Mouse (Mus musculus): Measurements from ENCODE around the gene Mst1. TPM values are rescaled to one million over a fixed set of nuclear protein-coding genes. Genes with fewer than 3 reads are reported as not detected.

Mst1 gene
- polyA plus RNA-seq, 1 experiment from 2014 or later = not detected

DNA sequence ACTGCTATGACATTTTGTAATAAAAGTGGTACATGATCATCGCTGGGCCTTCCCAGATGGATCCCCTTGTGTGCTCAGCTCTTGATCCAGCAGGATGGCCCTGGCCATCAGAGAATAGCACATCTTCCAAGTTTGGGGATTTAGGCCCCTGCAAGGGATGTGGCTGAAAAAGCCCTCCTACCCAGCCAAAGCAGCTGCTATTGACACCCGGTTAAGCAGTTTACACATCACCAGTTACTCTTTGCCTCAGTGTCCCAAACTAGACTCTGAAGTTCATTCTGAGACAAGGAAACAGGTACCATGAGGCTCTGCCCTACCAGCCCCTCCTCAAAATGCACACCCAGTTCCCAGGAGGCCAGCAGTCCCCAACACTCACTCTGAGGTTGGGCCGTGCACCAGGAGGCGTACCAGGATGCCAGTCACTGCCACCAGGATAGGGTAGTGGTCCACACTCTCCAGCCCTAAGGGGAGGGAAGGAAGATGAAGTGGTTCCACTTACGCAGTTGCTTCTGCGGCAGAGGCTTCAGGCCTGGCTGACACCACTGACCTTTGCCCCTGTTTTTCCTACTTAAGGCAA lies 24.5 kb upstream of the Mst1 start:
- no peak overlapping the region for H3K4me2 ChIP-seq (ENCODE audit: low read length)
- H3K9me3 ChIP-seq (ENCODE audit: control insufficient read depth, low read length) = no peaks in the 10 kb centered on the region
- H3K4me1 ChIP-seq (ENCODE audit: control insufficient read depth, insufficient read depth, low read length) = no peaks in the 10 kb centered on the region
- H3K27ac ChIP-seq (replicated peaks; ENCODE audit: low read depth, low read length) = no peak overlapping the region
- no peak overlapping the region for H3K4me3 ChIP-seq (replicated peaks; ENCODE audit: low read depth, low read length)
- H3K27me3 ChIP-seq (ENCODE audit: control insufficient read depth, insufficient read depth, low read length) = no peaks in the 10 kb centered on the region
- no peak for DNase-seq
- no peak overlapping the region for H3K9ac ChIP-seq (replicated peaks; ENCODE audit: low read length)
- no peak for ATAC-seq (ENCODE audit: low FRiP score, low TSS enrichment)
- 93% methylated on average over 6 of the region's 6 CpGs for WGBS
- H3K36me3 ChIP-seq (ENCODE audit: control insufficient read depth, insufficient read depth, low read length) = peaks cover 82% of the 10 kb centered on the region

DNA sequence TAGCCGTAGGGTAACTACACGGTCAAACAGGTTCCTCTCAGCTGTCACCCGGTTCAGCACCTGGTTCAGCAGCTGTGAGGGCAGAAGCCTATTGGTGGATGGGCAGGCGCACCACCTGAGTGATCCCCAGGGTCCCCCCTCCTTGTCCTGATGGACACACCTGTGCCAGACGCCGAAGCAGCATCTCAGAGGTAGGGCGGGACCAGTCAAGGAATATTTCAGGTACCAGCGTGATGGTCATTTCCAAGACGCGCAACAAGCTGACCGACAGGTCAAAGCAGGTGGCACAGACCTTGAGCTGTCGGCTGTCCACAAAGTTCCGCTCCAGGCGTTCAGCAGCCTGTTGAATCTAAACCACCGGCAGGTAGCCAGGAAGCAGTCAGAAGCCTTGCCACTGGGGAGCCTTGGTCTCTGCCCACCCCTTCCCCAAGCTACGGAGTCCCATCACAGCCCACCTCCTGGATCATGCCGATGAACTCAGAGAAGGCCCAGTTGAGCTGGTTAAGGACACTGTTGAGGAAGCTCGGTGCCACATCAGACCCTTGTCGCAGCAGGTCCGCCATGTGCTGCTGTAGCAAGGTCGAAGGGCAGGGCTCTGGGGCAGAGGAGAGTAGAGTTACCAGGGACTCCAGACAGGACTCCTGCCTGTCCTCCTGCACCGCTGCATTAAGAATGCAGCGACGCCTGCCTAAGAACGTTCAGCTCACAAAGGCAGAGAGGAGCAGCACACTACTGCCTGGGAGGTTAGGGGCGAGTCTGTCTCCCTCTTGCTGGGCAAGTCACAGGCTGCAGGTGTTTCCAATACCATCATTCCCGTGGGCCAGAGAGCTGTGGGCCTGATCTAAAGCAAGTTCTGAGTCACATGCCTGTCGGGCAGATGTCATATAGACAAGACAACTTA lies 23.6 kb upstream of the Mst1 start:
- WGBS = 80% methylated on average over 28 of the region's 28 CpGs
- Histone ChIP-seq H3K4me1 (ENCODE audit: control insufficient read depth, insufficient read depth, low read length) (no peaks in the 10 kb centered on the region), H3K27me3 (ENCODE audit: control insufficient read depth, insufficient read depth, low read length) (no peaks in the 10 kb centered on the region), H3K9me3 (ENCODE audit: control insufficient read depth, low read length) (no peaks in the 10 kb centered on the region), H3K36me3 (ENCODE audit: control insufficient read depth, insufficient read depth, low read length) (peaks cover 81% of the 10 kb centered on the region), H3K4me3 (replicated peaks; ENCODE audit: low read depth, low read length) (no peak overlapping the region), H3K27ac (replicated peaks; ENCODE audit: low read depth, low read length) (no peak overlapping the region), H3K9ac (replicated peaks; ENCODE audit: low read length) (no peak overlapping the region), H3K4me2 (ENCODE audit: low read length) (no peak overlapping the region)
- no peak for ATAC-seq (ENCODE audit: low FRiP score, low TSS enrichment)
- no peak for DNase-seq

DNA sequence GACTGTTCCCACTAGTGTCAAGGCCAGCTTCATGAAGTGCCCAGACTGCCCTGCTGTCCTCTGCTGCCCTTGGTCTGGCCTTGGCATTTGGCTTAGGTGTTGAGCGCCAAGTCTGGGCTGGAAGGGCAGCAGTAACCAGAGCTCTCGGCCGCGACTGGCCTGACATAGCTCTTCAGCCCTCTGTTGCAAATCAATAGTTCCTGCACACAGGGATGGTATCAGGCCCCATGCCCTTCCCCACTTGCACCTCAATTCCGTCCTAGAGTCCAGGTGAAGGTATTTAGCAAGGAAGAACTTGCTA lies 23.0 kb upstream of the Mst1 start:
- peaks cover 81% of the 10 kb centered on the region for H3K36me3 ChIP-seq (ENCODE audit: control insufficient read depth, insufficient read depth, low read length)
- H3K27me3 ChIP-seq (ENCODE audit: control insufficient read depth, insufficient read depth, low read length) = no peaks in the 10 kb centered on the region
- WGBS = 91% methylated on average over 5 of the region's 5 CpGs

DNA sequence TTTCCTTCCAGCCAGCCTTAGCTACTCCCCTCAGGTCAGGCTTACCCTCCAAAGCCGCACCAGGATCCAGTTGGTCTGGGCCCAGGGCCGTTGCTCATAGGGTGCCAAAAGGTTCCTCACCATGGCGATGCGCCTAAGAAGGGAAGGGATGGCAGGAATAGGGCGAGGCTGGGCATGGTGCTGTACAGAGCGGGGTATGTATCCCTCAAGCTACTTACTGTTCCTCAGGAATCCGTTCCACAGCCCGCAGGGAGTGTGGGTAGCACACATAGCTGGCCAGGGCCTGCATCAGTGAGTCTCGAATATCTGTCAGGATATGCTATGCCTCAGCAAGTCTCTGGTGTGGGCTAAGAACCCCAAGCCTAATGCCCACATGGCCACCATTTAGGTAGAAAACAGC lies 21.9 kb upstream of the Mst1 start:
- peaks cover 91% of the 10 kb centered on the region for H3K36me3 ChIP-seq (ENCODE audit: control insufficient read depth, insufficient read depth, low read length)
- no peak for DNase-seq
- H3K27ac ChIP-seq (replicated peaks; ENCODE audit: low read depth, low read length) = no peak overlapping the region

More for the DNA sequence above, 23.0 kb upstream of the Mst1 start:
- no peak for DNase-seq
- no peak overlapping the region for H3K4me3 ChIP-seq (replicated peaks; ENCODE audit: low read depth, low read length)
- ATAC-seq (ENCODE audit: low FRiP score, low TSS enrichment) = no peak
- H3K27ac ChIP-seq (replicated peaks; ENCODE audit: low read depth, low read length) = no peak overlapping the region
- H3K4me1 ChIP-seq (ENCODE audit: control insufficient read depth, insufficient read depth, low read length) = no peaks in the 10 kb centered on the region
- no peaks in the 10 kb centered on the region for H3K9me3 ChIP-seq (ENCODE audit: control insufficient read depth, low read length)
- H3K4me2 ChIP-seq (ENCODE audit: low read length) = no peak overlapping the region
- H3K9ac ChIP-seq (replicated peaks; ENCODE audit: low read length) = no peak overlapping the region

DNA sequence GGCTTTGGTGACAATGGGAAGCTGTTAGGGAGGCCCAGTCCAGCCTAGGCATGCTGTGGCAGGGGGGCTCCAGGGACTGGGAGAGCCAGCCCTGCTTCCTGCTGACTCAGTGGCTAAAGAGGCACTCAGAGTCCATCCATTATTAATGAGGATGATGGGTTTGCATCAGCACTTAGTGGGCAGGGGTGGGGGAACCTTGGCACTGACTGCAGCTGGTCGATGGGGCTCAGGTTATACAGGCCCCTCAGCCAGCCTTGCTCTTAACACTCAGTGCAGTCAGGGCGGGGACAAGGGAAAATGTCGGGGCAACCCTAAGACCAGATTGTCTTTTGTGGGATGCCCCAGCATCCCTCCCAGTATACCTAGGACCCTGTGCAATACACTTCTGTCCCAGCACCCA lies 18.1 kb upstream of the Mst1 start:
- H3K4me2 ChIP-seq (ENCODE audit: low read length) = no peak overlapping the region
- H3K36me3 ChIP-seq (ENCODE audit: control insufficient read depth, insufficient read depth, low read length) = peaks cover 70% of the 10 kb centered on the region
- WGBS = 77% methylated on average over 3 of the region's 3 CpGs
- H3K27ac ChIP-seq (replicated peaks; ENCODE audit: low read depth, low read length) = no peak overlapping the region
- H3K9ac ChIP-seq (replicated peaks; ENCODE audit: low read length) = no peak overlapping the region
- no peaks in the 10 kb centered on the region for H3K27me3 ChIP-seq (ENCODE audit: control insufficient read depth, insufficient read depth, low read length)
- no peaks in the 10 kb centered on the region for H3K9me3 ChIP-seq (ENCODE audit: control insufficient read depth, low read length)
- no peak overlapping the region for H3K4me3 ChIP-seq (replicated peaks; ENCODE audit: low read depth, low read length)
- DNase-seq (no peak), ATAC-seq (ENCODE audit: low FRiP score, low TSS enrichment) (no peak)
- H3K4me1 ChIP-seq (ENCODE audit: control insufficient read depth, insufficient read depth, low read length) = no peaks in the 10 kb centered on the region

More for the DNA sequence above, 21.9 kb upstream of the Mst1 start:
- Histone ChIP-seq H3K27me3 (ENCODE audit: control insufficient read depth, insufficient read depth, low read length) (no peaks in the 10 kb centered on the region), H3K4me3 (replicated peaks; ENCODE audit: low read depth, low read length) (no peak overlapping the region), H3K9ac (replicated peaks; ENCODE audit: low read length) (no peak overlapping the region), H3K4me1 (ENCODE audit: control insufficient read depth, insufficient read depth, low read length) (no peaks in the 10 kb centered on the region), H3K9me3 (ENCODE audit: control insufficient read depth, low read length) (no peaks in the 10 kb centered on the region), H3K4me2 (ENCODE audit: low read length) (no peak overlapping the region)
- no peak for ATAC-seq (ENCODE audit: low FRiP score, low TSS enrichment)
- 98% methylated on average over 9 of the region's 9 CpGs for WGBS

DNA sequence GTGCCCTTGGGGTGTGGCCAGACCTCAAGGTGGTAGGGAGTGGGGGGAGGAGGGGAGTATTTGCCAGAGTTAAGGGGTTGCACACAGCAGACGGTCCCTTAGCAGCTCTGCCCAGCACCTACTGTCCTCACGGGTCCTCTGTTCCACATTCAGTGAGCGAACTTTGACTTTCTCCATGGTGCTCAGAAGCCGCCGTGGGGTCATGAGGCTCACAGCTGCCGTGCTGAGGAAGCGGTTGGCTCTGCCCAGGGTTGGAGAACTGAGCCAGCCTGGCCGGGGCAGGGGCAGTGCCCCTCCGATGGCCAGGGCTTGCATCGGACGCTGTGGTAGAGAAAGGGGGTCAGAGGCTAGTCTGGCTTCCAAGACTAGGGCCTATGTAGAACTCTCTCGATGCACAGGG lies 16.9 kb upstream of the Mst1 start:
- no peak overlapping the region for H3K4me2 ChIP-seq (ENCODE audit: low read length)
- no peaks in the 10 kb centered on the region for H3K4me1 ChIP-seq (ENCODE audit: control insufficient read depth, insufficient read depth, low read length)
- DNase-seq (no peak), ATAC-seq (ENCODE audit: low FRiP score, low TSS enrichment) (no peak)
- H3K36me3 ChIP-seq (ENCODE audit: control insufficient read depth, insufficient read depth, low read length) = peaks cover 59% of the 10 kb centered on the region
- H3K9ac ChIP-seq (replicated peaks; ENCODE audit: low read length) = no peak overlapping the region
- H3K9me3 ChIP-seq (ENCODE audit: control insufficient read depth, low read length) = no peaks in the 10 kb centered on the region
- H3K4me3 ChIP-seq (replicated peaks; ENCODE audit: low read depth, low read length) = no peak overlapping the region
- 90% methylated on average over 12 of the region's 12 CpGs for whole genome bisulfite sequencing
- no peak overlapping the region for H3K27ac ChIP-seq (replicated peaks; ENCODE audit: low read depth, low read length)
- H3K27me3 ChIP-seq (ENCODE audit: control insufficient read depth, insufficient read depth, low read length) = no peaks in the 10 kb centered on the region

DNA sequence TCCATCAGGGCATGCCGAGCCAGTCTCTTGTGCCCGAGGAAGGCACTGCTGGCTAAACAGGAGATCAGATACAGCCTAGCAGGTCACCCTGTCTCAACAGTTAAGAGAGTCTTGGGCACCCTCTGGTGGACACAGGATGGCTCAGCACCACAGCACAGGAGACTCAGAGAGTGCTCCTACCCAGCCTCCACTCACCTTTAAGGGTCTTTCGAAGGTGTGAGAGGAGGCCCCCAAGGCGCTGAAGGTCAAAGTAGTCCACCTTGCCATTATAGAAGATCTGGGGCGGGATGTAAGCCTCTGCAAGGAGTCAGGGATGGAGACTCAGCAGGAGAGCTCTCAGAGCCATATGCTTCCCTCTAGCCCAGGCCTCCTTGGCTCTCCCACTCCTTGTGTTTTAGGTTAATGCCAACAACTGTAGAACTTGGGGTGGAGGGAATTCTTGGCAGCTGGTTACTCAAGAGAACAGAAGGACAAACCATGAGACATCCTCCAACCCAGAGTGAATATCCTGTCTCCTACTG lies 14.7 kb upstream of the Mst1 start:
- ATAC-seq (ENCODE audit: low FRiP score, low TSS enrichment) (peak; percentile 62; the same call in 1 of the 2 replicates), DNase-seq (peak; percentile 84)
- no peak overlapping the region for H3K4me3 ChIP-seq (replicated peaks; ENCODE audit: low read depth, low read length)
- no peak overlapping the region for H3K4me2 ChIP-seq (ENCODE audit: low read length)
- H3K27ac ChIP-seq (replicated peaks; ENCODE audit: low read depth, low read length) = no peak overlapping the region
- H3K9me3 ChIP-seq (ENCODE audit: control insufficient read depth, low read length) = no peaks in the 10 kb centered on the region
- H3K4me1 ChIP-seq (ENCODE audit: control insufficient read depth, insufficient read depth, low read length) = no peaks in the 10 kb centered on the region
- H3K9ac ChIP-seq (replicated peaks; ENCODE audit: low read length) = no peak overlapping the region
- no peaks in the 10 kb centered on the region for H3K27me3 ChIP-seq (ENCODE audit: control insufficient read depth, insufficient read depth, low read length)
- WGBS = 54% methylated on average over 5 of the region's 5 CpGs
- peaks cover 59% of the 10 kb centered on the region for H3K36me3 ChIP-seq (ENCODE audit: control insufficient read depth, insufficient read depth, low read length)

DNA sequence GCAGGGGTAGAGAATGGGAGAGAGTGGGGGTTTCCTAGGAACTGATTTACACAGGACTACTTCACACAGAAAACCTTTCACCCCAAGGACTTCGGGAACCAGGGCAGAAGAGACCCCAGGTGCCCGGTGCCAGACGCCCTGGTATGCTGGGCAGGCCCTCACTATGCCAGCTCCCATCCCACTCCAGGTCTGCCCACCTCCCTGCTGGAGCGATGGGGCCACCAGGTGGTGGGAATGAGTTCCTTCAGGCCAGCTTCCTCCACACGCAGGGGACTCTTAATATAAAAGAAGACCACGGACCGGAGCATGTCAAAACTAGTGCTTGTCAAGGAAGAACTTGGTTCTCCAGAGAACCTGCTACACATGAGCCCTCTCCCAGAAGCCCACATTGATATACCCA lies 13.0 kb upstream of the Mst1 start:
- Histone ChIP-seq H3K4me3 (replicated peaks; ENCODE audit: low read depth, low read length) (no peak overlapping the region), H3K36me3 (ENCODE audit: control insufficient read depth, insufficient read depth, low read length) (peaks cover 54% of the 10 kb centered on the region), H3K9me3 (ENCODE audit: control insufficient read depth, low read length) (no peaks in the 10 kb centered on the region), H3K27ac (replicated peaks; ENCODE audit: low read depth, low read length) (no peak overlapping the region), H3K4me1 (ENCODE audit: control insufficient read depth, insufficient read depth, low read length) (no peaks in the 10 kb centered on the region), H3K27me3 (ENCODE audit: control insufficient read depth, insufficient read depth, low read length) (no peaks in the 10 kb centered on the region), H3K9ac (replicated peaks; ENCODE audit: low read length) (no peak overlapping the region), H3K4me2 (ENCODE audit: low read length) (no peak overlapping the region)
- WGBS = 85% methylated on average over 7 of the region's 7 CpGs
- DNase-seq (no peak), ATAC-seq (ENCODE audit: low FRiP score, low TSS enrichment) (no peak)

DNA sequence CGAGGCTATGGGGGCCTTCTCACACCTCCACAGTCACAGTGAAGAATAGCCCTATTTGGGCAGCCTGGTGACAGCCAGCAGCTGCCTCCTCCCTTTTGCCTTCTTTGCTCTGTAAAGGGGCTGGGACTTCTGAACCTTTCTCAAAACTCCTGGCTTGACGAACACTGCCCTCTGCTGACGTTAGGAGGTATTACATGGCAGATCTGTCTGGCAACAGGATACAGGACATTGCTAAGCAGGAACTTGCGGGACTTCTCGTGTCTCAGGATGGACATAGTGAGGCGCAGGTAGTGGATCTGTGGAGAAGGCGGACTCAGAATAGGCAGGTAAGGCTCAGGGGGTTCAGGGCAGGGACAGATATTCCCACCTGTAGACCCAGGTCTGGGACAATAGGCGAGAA lies 12.3 kb upstream of the Mst1 start:
- no peak overlapping the region for H3K9ac ChIP-seq (replicated peaks; ENCODE audit: low read length)
- H3K27me3 ChIP-seq (ENCODE audit: control insufficient read depth, insufficient read depth, low read length) = no peaks in the 10 kb centered on the region
- H3K4me2 ChIP-seq (ENCODE audit: low read length) = no peak overlapping the region
- H3K4me1 ChIP-seq (ENCODE audit: control insufficient read depth, insufficient read depth, low read length) = no peaks in the 10 kb centered on the region
- no peaks in the 10 kb centered on the region for H3K9me3 ChIP-seq (ENCODE audit: control insufficient read depth, low read length)
- H3K36me3 ChIP-seq (ENCODE audit: control insufficient read depth, insufficient read depth, low read length) = peaks cover 47% of the 10 kb centered on the region
- no peak overlapping the region for H3K4me3 ChIP-seq (replicated peaks; ENCODE audit: low read depth, low read length)
- DNase-seq (peak; percentile 92), ATAC-seq (ENCODE audit: low FRiP score, low TSS enrichment) (0 out of 2 replicates have a peak, but pooled peaks have one; percentile 32)
- WGBS = 22% methylated on average over 8 of the region's 8 CpGs
- no peak overlapping the region for H3K27ac ChIP-seq (replicated peaks; ENCODE audit: low read depth, low read length)

All from midbrain, embryonic 14.5 days (tissue).